Mouse (Mus musculus) liver, postnatal 0 days (tissue): ENCODE results near the gene Cmklr1.

Source experiments
- CTCF ChIP-seq: sonication (generic); IDR thresholded peaks from 2 replicates; pipeline ENCODE4 v1.5.1; 2016; ENCODE audit warnings: antibody characterized with exemption, low read depth
- EP300 ChIP-seq: IDR thresholded peaks from 2 replicates; pipeline ENCODE4 v1.6.1; 2016; ENCODE audit warnings: antibody characterized with exemption, low read depth, mild to moderate bottlenecking

- TF ChIP-seq EP300 (no peak), CTCF (no peak)
These were observed 45.5 kb downstream of the Cmklr1 start for GRCm38 (mm10) chr5:113604758-113605157.
